Mouse (Mus musculus) adrenal gland, postnatal 25 days (tissue): ENCODE data around the gene Mmp28. TPM values are rescaled to one million over a fixed set of nuclear protein-coding genes. Genes with fewer than 3 reads are reported as not detected.

Experiments used
- DNase-seq: peaks from one replicate; pipeline ENCODE4 v3.0.0; 2021; ENCODE audit warnings: mixed read lengths
- total RNA-seq: library from RNA; stranded (reverse); gene quantifications from 2 replicates; pipeline ENCODE4 v1.2.3, GENCODE M21; 2021

Gene Mmp28
- total RNA-seq, 1 experiment from 2014 or later, result 8.0 TPM

DNA sequence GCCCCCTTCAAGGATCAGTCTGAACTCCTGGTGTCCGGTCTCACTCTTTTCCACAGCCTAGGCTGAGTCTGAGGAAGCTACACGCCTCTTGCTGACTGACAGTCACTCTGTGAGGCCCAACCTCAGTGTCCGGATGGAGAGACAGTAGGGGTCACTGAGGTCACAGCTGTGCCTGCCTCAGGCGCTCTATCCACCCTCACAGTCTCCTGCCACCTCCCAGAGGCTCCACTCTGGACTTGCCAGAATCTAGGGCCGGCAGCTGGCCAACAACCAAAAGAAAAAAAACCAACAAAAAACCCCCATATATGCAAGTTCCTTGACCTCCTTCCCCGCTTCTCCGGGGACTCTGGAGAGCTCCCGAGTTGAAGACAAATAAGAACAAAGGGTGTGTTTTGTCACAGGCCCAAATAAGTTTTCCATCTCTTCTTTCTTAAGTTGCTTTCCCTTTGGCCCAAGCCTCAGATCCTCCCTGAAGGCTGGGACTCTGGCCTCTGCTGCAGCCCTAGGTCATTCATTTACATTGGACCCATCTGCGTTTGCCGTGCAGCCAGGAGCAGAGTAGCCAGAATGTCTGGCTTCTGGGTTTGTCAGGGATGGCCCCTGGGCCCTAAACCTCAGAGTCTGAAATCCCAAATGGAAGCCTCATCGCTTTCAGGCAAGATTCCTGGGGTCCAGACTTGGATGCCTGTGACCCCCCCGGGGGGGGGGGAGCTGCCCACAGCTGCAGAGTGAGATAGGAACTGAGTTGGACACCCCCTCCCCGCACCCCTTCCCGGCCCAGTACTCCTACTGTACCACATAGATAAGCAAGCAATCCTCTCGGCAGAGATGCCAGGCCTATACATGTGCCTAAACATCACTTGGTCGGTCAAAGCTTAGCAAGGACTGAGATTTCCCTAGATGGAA, 14.6 kb downstream of the Mmp28 start:
- DNase-seq, result peak; percentile 30

DNA sequence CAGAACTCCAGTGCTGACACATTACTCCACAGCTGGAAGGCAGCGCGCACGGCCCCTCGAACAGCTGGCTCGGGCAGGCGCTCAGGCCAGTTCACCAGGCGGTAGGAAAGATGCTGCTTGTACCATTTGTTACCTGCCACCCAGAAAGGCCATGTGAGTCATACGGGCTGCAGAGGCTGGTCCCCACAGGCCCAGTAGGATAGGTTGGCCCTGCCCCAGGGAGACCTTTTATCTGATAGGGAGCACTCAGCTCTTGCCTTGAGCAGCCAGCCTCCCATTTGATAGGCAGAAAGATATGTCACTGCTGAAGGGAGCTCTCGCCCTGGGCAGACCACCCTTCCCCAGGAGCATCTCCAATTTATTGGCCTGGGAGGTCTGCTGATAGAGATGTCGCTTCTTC, 15.3 kb downstream of the Mmp28 start:
- DNase-seq, result peak; percentile 16

DNA sequence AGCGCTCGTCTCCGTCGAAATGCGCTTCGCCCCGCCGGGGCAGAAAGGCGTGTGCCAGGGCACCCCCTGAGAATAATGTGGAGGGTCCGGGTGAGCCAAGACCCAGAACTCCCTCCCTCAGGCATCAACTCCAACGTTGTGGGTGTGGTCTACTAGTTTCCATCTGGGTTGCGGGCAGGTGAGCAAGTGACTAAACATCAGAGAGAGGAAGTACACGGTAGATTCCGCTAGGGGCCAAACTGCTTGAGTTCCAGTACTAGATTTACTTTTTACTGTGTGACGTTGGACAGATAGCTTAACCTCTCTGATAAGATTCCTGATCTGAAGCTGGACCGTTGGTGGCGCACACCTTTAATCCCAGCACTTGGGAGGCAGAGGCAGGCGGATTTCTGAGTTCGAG, 17.9 kb downstream of the Mmp28 start:
- no peak for DNase-seq

DNA sequence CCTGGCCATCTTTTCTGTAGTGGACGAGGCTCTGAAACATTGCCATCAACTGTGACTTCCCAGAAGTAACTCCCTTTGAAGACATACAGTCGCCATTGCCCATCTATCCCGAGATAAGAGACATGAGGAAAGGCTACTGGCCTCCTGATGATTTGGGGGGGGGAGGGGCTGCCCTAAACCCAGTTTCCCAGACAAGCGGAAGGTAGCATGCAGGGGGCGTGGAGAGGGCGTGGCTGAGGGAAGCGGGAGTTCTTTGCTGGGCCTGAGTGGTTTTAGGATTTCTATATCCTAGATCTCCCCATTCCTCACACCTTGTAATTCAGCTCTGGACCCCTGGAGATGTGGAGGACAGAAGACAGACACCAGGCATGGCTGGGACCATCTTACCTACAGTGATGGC, 19.0 kb downstream of the Mmp28 start:
- no peak for DNase-seq

DNA sequence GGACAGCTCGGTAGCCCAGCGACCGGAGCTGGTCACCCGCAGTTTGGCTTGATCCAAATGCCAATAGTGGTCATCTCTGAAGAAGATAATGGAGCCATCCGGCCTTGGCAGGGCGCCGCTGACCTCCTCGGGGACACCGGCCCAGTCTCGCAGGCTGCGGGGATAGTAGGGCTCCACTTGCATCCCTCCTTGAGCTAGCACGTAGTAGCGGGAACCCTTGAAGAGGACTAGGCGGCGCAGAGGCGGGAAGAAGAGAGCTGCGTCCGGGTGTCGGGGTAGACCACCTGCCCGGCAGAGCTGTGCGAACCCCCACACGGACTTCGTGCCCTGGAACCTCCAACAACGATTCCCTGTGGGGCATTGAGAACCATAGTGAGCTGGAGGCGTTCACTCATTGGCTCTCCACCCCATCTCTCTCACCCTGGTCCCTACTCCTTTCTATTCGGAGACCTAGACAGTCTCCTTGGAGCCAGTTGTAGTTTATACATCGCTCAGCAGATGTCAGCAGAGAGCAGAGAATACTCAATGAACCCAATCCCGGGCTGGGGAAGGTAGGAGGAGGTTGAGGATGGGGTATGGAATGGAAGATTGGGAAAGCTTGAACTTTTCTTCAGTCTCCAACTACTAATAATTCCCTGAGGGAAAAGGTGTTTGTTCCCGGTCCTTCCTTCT, 20.1 kb downstream of the Mmp28 start:
- DNase-seq, result peak; percentile 63

DNA sequence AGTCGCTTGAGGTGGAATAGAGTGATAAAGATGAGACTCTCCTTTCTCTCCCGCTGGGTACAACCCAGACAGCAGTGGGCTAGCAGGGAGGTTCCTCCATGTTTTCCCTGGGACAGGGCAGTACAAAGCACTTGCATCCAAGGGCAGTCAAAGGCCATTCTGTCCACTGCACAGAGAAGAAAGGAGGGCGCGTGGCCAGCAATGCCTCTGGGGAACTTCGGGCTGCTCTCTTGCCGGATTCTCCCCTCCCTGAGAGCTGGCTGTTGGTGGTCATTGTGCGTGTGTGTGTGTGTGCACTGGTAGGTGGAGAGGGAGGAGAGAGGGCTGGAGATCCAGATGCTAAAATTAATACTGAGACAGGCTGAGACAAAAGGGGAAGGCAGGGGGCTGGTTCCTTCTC, 21.6 kb downstream of the Mmp28 start:
- DNase-seq, result peak; percentile 59

DNA sequence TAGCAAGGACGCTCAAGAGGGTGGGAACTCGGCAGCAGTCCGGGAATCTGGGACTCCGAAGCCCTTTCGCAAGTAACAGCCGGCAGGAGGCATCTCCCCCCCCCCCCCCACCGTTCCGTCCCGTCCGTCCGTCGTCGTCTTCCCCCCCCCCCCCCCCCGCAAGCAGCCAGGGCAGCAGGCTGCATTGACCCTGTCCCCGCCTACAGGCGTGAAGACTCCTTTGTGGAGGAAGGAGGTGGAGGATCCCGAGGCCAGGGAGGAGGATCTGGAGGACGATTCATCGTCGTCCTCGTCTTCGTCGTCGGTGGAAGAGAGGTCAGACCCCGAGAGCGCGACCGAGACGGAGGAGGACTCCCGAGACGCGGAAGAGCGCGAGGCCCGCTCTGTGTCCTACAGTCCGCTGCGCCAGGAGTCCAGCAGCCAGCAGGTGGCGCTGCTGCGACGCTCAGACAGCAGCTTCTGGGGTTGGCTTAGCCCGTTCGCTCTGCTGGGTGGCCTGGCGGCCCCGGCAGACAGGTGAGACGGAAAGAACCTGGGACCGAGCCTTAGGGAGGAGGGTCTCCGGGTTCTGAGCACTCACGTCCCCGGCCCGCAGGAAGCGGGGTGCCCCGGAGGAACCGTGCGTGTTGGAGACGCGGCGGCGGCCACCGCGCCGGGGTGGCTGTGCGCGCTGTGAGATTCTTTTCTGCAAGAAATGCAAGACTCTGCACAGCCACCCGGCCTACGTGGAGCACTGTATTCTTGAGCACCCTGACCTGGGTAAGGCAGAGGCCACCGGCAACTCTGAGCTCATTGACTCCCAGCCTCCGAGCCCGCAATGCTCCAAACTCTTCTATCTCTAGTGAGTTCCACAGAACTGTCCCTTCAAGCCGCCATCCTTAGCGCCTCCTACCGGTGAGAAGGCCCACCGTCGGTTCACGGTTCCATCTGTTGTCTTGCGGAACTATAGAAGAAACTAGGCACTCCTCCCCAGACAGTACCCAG, 22.5 kb downstream of the Mmp28 start:
- peak; percentile 86 for DNase-seq

DNA sequence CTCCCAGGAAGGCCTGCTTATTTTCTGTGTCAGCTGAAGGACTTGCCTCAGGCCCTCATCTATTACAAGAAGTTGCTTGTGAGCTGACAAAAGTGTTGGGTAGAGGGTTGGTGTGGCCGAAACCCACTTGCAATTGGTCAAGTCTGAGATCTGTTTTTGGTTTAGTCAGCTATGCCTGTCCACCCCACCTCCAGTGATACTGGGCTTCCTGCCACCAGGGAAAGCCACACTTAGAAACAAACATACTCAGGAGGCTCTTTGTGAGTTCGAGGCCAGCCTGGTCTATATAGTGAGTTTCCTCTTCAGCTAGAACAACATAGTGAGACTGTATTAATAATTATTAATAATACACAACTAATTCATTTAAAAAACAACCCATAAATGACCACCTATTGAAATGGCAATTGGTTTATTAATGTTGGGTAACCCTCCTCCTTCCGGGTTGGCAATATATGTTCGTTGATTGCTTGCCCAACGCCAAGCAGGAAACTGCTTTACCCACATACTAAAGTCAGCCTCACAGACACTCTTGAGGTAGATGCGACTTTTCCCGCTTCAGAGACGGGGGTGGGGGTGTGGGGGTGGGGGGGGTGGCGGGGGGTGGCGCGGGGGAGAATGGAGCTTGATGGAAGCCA, 23.3 kb downstream of the Mmp28 start:
- DNase-seq, result no peak

DNA sequence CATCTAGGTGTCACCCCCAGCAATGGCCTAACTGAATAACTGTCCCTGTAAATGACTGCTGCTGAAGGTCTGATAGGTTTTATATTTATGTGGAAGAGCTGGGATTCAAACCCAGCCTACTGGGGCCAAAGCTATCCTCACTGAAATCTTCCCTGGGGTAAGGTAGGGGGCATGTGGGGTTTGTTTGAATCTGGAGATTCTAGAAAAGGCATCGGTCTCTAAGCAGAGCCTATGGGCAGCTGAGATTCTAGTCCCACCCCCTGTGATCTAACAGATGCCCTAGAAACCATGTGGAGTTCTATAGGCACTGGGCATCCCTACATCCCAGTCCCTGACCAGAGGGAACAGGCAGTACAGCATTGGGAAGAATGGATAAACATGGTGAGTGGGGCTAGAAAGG, 25.5 kb downstream of the Mmp28 start, which contains the start of gene 1700020L24Rik:
TSS of gene 1700020L24Rik (plus strand) at position 301 of the 400 bp plus-strand sequence.
- DNase-seq, result no peak

DNA sequence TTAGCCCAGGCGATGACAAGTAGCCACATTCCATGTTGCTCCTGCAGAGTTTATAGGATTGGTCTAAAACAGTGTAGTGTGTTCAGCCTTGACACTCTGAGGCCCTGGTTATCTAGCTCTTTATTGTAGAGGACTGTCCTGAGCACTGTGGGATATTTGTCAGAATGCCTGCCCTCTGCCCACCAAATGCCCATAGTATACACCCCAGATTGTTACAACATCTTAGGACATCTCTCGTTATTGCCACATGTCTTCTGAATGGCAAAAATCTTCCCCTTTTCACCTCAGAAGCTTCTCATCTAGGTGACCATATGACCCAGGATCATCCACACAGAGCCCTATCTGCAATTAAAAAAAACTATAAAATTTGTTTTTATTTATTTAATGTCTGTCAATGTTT, 30.3 kb downstream of the Mmp28 start:
- DNase-seq, result no peak

DNA sequence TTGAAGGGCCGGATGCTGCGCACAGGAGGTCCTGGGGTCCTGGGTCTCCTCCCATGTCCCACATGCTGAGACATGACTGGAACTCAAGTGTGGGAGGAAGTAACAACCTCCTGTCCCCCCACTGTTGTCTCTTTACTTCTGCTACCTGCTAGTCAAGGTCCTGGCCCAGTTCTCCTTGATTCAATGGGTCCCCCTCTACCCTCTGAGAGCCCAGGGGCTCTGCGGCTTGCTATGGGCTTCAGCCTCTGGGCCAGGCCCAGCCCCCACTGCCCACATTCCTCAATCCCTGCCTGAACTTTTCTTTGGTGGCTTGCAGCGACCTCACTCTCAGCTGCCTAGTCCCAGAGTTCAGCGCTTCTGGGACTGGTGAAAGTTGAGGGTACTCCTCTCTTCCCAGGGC, 33.5 kb downstream of the Mmp28 start, which contains the start of gene Gas2l2:
TSS of gene Gas2l2 (minus strand) at position 101 of the 400 bp plus-strand sequence.
- no peak for DNase-seq

DNA sequence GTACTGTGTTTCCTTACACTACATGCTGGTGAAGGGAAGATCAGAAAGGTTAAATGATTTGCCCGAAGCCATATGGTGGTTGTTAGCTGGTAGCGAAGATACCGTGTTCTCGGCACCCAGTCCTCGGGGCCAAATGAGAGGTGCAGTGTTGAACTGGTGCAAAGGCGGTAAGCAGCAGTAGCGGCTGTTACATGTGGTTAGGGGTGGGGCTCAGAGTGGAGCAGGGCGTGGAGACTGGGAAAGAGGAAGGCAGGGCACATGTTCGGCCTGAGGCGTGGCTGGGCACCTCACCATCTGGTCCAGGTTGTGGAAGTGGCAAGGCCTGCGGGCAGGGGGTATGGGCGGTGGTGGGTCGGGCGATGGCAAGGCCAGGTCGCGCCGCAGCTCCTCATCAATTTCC, 35.9 kb downstream of the Mmp28 start:
- DNase-seq, result no peak

DNA sequence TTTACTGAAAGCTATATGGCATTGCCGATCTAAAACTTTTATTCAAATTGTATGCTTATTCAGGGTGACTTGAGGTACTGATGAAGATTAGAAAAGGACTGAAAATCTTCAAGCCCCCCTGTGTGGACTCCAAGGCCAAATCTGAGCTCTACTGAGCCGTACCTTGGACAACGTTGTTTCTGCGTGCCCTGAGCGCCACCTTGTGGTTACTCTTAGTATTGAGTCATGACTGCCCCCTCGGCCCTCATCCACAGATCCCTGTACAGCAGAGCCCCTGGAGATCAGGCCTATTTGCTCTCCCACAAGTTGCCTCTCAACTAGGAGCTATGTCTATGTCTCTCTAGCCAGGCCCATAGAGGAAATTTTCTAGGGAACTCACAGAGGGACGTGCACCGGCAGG, 38.2 kb downstream of the Mmp28 start:
- DNase-seq, result peak; percentile 69

DNA sequence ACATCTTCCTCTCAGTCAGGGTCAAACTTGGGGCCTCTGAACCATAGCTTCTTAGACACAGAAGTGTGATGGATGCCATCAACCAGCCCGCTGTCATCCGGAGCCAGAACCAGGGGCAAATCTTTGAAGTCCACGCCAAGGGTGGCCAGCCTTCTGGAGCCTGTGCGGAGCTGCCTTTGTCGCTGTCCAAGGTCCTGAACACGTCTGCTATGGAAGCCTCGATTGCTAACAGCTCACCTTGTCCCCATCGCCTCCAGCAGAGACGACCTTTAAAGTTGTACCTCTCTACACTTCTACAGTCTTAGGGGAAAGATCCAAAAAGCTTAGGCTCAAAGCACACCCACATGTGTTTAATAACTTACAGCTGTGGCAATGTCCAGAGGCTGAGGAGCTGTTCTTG, 41.6 kb downstream of the Mmp28 start:
- DNase-seq, result peak; percentile 82

DNA sequence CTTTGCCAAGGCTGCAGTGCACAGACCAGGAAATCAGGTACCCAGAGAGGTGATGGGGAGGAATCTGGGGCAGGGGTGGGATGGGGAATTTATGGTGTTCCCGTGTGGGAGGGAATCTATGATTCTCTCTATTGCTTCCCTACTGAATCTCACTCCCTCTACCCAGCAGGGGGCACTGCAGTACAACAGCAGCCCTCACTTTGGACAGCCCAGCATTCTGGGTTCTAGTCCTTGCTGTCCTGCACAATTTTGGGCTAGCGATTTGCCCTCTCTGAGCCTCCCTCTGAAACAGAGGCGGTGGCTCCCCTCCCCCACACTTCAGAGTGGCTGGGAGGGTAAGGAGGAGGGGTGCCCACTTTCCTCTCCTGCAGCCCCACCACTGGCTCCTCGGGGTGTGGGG, 42.5 kb downstream of the Mmp28 start:
- DNase-seq, result no peak

DNA sequence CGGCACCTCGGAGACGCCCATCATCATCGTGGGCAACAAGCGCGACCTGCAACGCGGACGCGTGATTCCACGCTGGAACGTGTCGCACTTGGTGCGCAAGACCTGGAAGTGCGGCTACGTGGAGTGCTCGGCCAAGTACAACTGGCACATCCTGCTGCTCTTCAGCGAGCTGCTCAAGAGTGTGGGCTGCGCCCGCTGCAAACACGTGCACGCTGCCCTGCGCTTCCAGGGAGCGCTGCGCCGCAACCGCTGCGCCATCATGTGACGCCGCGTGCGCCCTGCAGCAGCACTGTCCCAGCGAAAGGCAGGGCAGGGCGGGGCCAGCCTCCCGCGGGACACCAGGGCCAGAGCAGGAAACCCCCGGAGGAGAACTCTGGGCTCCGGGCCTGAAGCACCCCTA, 44.3 kb downstream of the Mmp28 start:
- no peak for DNase-seq

DNA sequence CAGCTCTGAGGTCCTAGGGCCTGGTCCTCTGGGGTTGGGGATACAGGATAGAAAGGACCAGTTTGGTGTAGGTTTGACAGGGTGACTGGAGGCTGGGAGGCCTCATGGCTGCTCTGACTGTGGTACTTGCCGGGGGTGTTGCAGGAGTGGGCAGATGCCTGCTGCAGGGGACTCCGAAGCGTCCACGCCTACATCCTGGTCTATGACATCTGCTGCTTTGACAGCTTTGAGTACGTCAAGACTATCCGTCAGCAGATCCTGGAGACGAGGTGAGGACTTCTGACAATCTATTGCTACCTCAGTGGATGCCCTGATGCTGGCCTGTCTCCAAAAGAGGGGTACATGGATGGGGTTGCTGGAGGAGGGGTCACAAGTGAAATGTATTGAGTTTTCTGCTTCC, 45.2 kb downstream of the Mmp28 start:
- DNase-seq, result no peak

DNA sequence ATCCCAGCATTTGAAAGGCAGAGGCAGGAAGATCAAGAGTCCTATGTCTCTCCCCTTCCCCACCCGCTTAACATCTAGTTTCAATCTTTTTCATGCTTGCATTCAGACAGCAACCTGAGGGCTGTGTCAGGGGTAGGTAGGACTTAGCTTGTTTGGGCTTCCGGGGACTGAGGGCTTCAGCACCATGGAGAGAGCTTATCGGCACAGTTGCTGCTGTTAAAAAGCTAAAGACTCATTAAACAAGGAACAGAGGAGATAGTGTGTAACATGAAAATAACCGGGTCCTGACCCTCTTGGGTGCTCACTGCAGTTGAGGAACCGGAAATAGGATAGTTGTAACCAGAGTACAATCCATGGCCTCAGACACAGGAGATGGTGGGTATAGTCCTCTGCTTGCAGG, 45.8 kb downstream of the Mmp28 start:
- peak; percentile 65 for DNase-seq

DNA sequence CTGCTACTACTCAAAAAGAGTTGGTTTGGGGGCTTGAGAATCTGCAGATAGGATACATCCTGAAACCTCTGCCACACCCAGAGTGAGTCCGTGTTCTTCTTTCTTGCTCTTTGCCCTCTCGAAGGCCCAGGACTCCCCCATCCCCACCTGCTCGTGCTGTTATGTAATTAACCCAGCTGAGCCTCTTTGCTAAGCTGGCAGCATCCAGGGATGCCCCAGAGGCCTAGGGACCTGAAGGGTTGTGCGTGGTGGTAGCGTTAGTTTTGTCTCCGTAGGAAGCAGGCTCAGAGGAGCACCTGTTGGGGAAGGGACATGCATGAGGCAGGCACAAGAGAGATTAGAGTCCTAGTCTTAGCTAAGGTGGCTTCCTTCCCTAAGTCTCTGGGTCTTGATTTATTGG, 52.4 kb downstream of the Mmp28 start:
- no peak for DNase-seq

DNA sequence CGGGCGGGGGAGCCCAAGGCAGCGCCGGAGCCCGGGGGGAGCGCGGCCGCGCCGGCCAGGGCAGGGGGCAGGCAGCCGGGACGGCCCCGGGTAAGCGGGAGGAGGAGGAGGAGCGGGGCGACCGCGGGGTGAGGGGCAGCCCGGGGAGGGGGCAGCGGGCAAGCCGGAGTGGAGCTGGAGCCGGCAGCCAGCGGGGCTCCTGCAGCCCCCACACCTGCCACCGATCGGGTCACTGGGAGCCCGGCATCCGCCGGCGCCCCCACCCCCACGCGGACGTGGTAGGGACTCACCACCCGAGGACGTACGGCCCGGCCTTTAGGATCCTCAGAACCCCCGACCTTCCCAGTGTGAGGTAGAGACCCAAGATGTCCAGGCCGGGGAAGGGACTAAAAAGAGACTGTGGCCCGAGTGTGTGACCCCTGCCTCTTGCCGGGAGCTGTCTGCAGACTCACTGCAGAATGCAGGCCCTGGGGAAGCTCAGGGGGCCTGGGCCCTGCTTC, 53.0 kb downstream of the Mmp28 start:
- no peak for DNase-seq

DNA sequence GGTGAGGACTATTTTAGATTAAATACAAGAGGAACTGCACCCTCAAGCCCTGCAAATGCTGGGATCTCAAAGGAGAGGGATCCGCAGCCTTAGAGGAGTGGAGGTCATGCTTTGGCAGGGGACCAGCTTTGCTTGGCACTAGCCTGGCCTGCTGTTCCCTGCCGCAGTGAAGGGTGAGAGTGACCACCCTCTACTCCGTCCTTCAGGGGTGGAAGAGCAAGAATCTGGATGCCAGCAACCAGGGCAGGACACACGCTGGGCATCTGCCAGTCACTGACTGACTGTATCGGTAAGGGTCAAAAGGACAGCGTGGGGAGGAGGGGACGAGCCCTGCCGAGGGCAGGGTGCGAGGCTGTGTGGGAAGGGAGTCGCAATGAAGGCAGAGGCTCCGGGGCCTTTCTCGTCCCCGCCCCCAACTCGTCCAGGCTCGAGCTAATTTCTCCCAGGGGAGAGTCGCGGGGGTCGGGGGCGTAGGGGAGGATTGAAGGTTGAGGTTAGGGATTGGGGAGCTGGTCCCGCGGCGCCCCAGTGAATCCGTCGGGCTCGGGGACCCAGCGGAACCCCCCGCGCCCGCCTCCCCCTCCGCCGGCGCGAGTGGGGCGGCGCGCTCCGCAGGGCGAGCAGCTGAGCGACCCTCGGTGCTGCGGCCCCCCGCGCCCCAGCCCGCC, 53.6 kb downstream of the Mmp28 start, which contains the start of gene Rasl10b:
TSS of gene Rasl10b (plus strand) at position 51 of the 668 bp plus-strand sequence.
- DNase-seq, result peak; percentile 48
